ENCODE assay signal across 42 mouse cellular contexts in the genomic region with DNA sequence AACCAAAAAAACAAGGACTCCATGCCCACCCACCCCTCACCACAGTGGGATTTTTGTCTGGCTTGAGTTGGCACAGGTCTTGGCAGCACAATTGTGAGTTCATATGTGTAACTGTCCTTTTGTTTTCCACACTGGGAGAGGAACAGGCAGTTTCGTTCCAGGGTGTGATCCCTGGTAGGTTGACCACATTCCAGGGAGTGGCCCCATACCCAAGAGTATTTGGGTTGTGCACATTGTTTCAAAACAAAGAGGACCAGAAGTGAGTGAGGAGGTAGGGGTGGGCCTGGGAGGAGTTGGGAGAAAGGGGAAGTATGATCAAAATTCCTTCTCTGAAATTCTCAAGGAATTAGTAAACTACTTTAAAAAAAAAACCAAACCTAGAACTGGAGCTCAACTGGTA. TPM values are rescaled to one million over a fixed set of nuclear protein-coding genes. Genes with fewer than 3 reads are reported as not detected.
"Had no signal": no experiment of that assay in that cellular context is flagged by ENCODE, and none has a peak within 500 bp of the region (broad histone marks: within the 10 kb centered on the region; RNA-seq: fewer than 3 reads in every experiment).

No protein-coding gene starts in this region.

- H3K4me2 ChIP-seq: heart, embryonic 12.5 days; hindbrain, embryonic 13.5 days; hindbrain, embryonic 15.5 days; kidney, embryonic 15.5 days; limb, embryonic 13.5 days; limb, embryonic 15.5 days; liver, embryonic 12.5 days had no signal

- H3K27me3 ChIP-seq: heart, embryonic 12.5 days; hindbrain, embryonic 13.5 days; hindbrain, embryonic 15.5 days; kidney, embryonic 15.5 days; limb, embryonic 13.5 days; limb, embryonic 15.5 days; liver, embryonic 12.5 days had no signal

- H3K4me1 ChIP-seq: heart, embryonic 10.5 days; heart, embryonic 12.5 days; hindbrain, embryonic 13.5 days; hindbrain, embryonic 15.5 days; kidney, embryonic 15.5 days; limb, embryonic 13.5 days; limb, embryonic 15.5 days had no signal

- DNase-seq: gastrocnemius, adult 2 months; gastrocnemius, postnatal 10 days; gastrocnemius, postnatal 25 days; heart, adult 18-20 months; heart, postnatal 10 days; heart, postnatal 4 days; kidney, adult 11 months; kidney, adult 2 months; kidney, adult 9 months; kidney, postnatal 14 days; kidney, postnatal 36 days; layer of hippocampus, adult 9-11 months; layer of hippocampus, postnatal 36 days; left cerebral cortex, postnatal 4 days had no signal

- H3K9ac ChIP-seq: heart, embryonic 12.5 days; hindbrain, embryonic 13.5 days; hindbrain, embryonic 15.5 days; kidney, embryonic 15.5 days; limb, embryonic 13.5 days; limb, embryonic 15.5 days; liver, embryonic 12.5 days had no signal

- H3K36me3 ChIP-seq: heart, embryonic 10.5 days; heart, embryonic 12.5 days; hindbrain, embryonic 13.5 days; hindbrain, embryonic 15.5 days; kidney, embryonic 15.5 days; limb, embryonic 13.5 days; limb, embryonic 15.5 days; liver, embryonic 12.5 days had no signal

- H3K9me3 ChIP-seq: heart, embryonic 10.5 days; heart, embryonic 12.5 days; hindbrain, embryonic 13.5 days; hindbrain, embryonic 15.5 days; kidney, embryonic 15.5 days; limb, embryonic 13.5 days; limb, embryonic 15.5 days; liver, embryonic 12.5 days had no signal

- H3K27ac ChIP-seq: gastrocnemius, adult 2 months; heart, embryonic 10.5 days; hindbrain, embryonic 13.5 days; hindbrain, embryonic 15.5 days; hindbrain, postnatal 0 days; kidney, embryonic 15.5 days; kidney, postnatal 0 days; limb, embryonic 13.5 days; limb, embryonic 15.5 days; liver, embryonic 12.5 days had no signal

- ATAC-seq: hindbrain, postnatal 0 days; intestine, embryonic 16.5 days; liver, embryonic 12.5 days had no signal

- H3K4me3 ChIP-seq: gastrocnemius, adult 2 months; heart, embryonic 10.5 days; heart, embryonic 12.5 days; hindbrain, embryonic 13.5 days; hindbrain, embryonic 15.5 days; kidney, embryonic 15.5 days; limb, embryonic 13.5 days; limb, embryonic 15.5 days; liver, embryonic 12.5 days had no signal

RNA-seq across cellular contexts. Expression of gene Gm364, which starts 49.6 kb away (rescaled TPM):
- total RNA-seq: gastrocnemius, adult 2 months; gastrocnemius, postnatal 10 days; gastrocnemius, postnatal 25 days; gastrocnemius, postnatal 4 days; heart, adult 18-20 months; heart, adult 8-10 months; heart, postnatal 10 days; heart, postnatal 25 days; heart, postnatal 4 days; hindbrain, postnatal 0 days; layer of hippocampus, adult 18-20 months; layer of hippocampus, adult 8-10 months; layer of hippocampus, postnatal 14 days; layer of hippocampus, postnatal 36 days; left cerebral cortex, adult 18-20 months; left cerebral cortex, adult 8-10 months; left cerebral cortex, postnatal 10 days; left cerebral cortex, postnatal 25 days; left cerebral cortex, postnatal 4 days; liver, adult 2 months had no signal
- polyA plus RNA-seq: heart, embryonic 10.5 days; heart, embryonic 12.5 days; heart, embryonic 14.5 days; heart, embryonic 16.5 days; hindbrain, embryonic 11.5 days; hindbrain, embryonic 13.5 days; hindbrain, embryonic 15.5 days; intestine, embryonic 14.5 days; intestine, embryonic 16.5 days; kidney, adult 2 months; kidney, embryonic 15.5 days; kidney, postnatal 0 days; large intestine, adult 2 months; limb, embryonic 11.5 days; limb, embryonic 13.5 days; limb, embryonic 15.5 days; liver, adult 2 months; liver, embryonic 12.5 days had no signal
